Mouse (Mus musculus) cerebellum, postnatal 4 days (tissue): Measurements from ENCODE around the gene Ggn.
A peak's percentile ranks its signal among the peaks of the same experiment; 100 is the strongest.
"Not testable (repeated sequence)": the region's sequence is repeated elsewhere in the genome, so short reads cannot be mapped to it uniquely, and the experiment has no call there.

ENCODE experiments used
- DNase-seq, 2 experiments: peaks; one replicate each; pipeline ENCODE4 v3.0.0; 2022; ENCODE audit warnings: low spot score in 2 of 2, mixed read lengths in 1 of 2

The Ggn gene

DNA sequence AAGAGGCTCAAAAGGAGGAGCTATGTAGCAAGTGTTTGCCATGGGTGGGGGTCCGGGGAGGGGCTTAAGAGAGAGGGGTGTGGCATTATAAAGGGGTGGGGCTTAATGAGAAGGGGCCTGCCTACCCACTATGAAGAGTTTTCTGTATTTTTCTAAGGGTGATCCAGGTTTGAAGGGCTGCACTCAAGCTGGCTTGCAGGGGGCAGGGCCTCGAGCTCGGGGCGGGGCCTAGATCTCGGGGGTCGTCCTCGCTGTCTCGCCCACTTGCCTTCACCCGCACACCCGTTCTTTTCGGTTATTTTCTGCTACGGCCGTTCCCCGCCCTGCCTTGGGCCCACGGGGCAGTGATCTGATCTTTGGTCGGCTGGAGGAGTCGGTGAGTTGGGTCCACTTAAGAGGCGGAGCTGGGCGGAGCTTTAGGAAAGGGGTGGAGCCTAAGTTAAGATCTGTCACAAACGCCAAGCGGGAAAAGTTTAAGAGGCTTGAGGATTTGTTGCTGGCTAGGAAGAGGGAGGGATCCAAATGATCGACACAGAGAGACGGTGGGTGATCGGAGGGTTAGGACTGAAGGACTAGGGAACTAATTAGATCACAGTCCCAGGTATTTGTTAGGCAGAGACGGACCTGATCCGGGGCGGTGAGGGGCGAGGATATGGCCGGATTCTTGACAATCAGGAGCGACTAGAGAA lies at the start of gene Ggn, which contains the start of gene Spred3:
Gene Ggn, plus strand, starts transcription at position 145 of the 689 bp plus-strand sequence.
Gene Spred3, minus strand, starts transcription at position 346 of the 689 bp plus-strand sequence.
- peak in 1 of 2 experiments; percentile 51 for DNase-seq

DNA sequence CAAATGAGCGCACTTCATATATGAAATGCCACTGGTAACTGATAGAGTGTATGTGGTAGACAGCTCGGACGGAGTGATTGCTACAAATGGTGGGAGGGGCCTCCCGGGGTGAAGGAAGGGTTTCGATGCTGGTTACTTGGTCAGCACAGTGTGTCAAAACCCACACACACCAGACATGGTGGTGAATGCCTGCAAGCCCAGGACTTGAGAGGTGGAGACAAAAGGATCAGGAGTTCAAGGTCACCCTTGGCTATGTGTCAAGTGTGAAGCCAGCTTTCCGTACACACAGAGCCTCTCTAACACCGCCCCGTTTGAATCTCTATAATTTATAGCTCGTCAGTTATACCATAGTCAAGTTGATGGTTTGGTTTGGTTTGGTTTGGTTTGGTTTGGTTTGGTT lies 47.2 kb upstream of the Ggn start:
- no peak for DNase-seq

DNA sequence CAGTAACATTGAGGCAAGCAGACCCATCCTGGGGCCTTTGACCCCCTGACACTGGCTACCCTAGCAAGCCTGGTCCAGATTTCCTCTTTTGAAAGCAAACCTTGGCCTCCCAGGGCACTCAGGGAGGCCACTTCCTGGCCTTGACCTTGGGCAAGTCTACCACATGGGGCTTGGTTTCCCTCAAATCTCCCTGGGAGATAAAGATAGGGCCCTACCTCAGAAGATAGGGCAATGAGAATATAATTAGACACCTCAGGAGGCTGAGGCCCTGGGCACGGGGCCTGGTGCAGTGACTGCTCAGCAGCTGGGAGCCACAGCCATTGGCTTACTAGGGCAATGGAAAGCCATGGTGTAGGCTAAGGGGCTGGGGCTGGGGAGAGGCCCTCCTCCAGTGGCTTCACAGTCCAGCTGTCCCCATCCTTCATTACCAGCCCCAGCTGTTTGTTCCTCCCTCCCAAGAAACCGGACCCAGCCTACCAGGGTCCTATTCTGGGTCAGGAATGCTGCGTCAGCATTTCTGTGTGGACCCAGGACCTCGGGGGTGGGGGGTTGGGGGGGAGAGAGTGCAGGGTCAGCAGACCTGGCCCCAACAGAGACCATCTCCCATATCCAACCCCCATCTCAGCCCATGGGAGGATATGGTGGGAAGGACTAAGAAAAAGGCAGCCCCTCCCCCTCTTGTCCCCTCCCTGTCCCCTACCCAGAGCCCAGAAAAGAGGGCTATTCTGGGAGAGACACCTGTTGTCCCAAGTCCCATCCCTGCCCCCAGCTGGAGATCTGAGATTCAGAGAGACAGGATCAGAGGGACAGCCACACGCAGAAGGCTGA lies 46.3 kb upstream of the Ggn start:
- no peak for DNase-seq

DNA sequence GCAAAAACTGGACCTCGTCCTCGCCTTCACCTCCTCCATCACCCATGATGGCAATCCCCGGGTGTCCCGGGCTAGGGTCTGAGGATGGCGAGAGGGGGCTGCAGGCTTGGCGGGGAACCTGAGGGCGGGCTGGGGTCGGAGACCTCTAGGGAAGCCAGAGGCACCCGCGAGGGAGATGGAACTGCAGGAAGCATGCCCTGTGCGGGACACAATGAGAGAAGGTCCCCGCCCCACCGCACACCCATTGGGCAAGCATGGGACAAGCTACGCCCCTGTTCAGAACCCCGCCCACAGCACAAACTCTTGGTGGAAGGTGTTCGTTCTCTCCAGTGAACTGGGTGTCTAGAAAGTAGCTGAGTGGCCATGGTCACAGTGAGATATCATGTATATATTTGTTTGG lies 45.0 kb upstream of the Ggn start, which contains the start of gene Ryr1:
Gene Ryr1, minus strand, starts transcription at position 210 of the 400 bp plus-strand sequence.
- DNase-seq = peak in 1 of 2 experiments; percentile 14

DNA sequence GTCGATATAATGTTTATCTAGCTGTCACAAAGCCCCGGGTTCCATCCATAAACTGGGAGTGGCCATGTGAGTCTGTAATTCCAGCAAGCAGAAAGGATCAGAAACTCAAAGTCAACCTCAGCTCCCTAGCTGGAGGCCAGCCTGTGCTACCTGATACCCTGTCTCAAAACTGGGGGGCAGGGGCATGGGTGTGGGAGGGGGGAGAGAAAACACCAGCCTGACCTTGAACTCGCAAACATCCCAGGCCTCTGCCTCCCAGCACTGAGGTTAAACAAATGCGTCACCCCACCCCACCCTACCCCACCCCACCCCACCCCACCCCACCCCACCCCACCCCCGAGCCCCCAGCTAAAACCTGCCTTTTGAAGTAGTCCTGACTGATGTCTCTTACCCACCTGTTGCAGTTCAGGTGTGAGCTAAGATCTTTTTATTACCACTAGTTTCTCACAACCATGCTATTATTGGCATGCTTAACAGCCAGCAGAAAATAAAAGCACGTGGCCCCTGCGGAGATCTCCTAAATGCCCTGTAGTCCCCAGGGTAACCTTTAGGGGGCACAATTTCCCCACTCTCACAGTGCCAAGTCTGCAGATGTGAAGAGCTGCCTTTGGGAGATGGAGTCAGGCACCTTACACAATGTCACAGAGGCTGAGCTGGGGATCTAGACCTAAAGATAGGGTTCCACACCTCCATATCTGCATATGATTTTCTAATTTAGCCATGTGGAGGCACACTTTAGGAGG lies 43.7 kb upstream of the Ggn start:
- DNase-seq = no peak

DNA sequence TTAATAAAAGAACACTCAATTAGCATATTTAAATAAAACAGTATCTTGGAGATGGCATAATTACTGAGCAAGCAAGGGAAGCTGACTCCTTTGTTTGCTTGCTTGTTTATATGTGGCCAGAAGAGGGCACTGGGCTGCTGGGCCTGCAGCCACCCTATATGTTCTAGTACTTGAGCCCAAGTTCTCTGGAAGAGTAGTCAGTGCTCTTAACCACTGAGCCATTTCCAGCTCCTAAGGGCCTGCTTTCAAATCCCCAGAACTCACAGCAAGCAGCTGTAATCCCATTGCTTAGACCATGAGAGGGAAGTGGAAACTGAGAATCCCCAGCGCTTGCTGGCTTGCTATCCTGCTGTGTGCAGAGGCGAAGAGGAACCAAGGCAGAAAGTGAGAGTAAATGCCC lies 41.3 kb upstream of the Ggn start:
- DNase-seq = no peak

DNA sequence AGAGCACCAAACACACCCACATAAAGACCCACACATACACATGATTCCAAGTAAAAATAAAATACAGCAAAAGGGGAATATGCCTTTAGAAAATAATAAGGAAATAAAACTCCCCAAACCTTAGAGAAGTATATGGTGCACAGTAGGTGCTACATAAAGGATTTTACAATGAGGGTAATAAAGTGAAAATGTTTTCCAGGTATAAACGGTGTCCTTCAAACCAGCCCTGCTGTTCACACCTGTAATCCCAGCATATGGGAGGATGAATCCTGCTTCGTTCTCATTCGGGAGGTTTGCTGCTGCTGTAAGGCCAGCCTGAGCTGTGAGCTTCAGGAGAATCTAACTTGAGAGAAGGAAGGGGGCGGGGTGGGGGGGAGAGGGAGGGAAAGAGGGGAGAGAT lies 35.8 kb upstream of the Ggn start:
- no peak for DNase-seq

GRCm38 (mm10) chr7:29134693-29135386 lies 35.2 kb upstream of the Ggn start, which contains the start of gene Rasgrp4:
Gene Rasgrp4, plus strand, starts transcription at chr7:29134851.
- DNase-seq = no peak

DNA sequence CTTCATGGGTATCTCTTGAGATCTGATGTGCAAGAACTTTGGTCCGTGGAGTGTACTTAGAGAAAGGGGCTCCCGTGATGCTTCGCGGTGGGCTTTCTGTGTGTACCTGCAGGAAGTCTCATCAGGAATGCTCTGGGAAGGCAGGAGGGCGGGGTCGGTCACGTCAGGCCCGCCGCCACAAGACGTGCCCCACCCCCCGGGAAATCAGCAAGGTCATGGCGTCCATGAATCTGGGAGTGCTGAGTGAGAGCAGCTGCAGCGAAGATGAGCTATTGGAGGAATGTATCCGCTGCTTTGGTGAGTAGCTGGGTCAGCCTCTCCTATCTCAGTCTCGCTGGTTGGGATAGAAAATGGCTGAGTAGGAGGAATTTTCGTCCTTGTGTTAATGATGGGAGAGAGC lies 32.6 kb upstream of the Ggn start:
- DNase-seq = no peak

DNA sequence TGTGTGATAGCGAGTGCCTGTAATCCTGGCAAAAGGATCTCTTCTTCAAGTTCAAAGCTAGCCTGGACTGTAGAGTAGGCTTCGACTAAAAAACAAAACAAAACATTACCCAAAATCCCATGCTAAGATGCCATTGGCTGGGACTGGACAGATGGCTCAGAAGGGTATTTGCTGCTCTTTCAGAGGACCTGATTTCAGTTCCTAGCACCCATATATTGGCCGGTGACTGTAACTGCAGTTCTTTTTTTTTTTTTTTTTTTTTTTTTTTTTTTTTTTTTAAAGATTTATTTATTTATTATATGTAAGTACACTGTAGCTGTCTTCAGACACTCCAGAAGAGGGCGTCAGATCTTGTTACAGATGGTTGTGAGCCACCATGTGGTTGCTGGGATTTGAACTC lies 30.8 kb upstream of the Ggn start:
- DNase-seq = not testable (repeated sequence)

DNA sequence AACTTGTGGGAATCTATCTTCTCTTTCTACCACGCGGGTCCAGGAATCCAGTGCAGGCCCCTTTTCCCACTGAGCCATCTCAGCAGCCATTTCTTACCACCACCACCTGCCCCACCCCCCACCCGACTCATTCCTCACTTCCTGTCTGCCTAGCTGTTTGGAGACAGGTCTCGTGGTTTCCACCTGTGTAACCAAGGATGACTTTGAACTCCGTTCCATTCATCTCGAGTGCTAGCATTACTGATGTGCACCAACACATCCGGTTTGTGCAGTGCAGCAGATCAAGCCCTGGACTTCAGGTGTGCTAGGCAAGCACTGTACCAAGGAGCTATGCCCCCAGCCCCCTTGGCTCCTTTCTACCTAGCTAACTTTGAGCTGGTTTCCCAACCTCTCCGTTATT lies 28.6 kb upstream of the Ggn start:
- no peak for DNase-seq

GRCm38 (mm10) chr7:29144006-29144405 lies 26.0 kb upstream of the Ggn start:
- DNase-seq = no peak

DNA sequence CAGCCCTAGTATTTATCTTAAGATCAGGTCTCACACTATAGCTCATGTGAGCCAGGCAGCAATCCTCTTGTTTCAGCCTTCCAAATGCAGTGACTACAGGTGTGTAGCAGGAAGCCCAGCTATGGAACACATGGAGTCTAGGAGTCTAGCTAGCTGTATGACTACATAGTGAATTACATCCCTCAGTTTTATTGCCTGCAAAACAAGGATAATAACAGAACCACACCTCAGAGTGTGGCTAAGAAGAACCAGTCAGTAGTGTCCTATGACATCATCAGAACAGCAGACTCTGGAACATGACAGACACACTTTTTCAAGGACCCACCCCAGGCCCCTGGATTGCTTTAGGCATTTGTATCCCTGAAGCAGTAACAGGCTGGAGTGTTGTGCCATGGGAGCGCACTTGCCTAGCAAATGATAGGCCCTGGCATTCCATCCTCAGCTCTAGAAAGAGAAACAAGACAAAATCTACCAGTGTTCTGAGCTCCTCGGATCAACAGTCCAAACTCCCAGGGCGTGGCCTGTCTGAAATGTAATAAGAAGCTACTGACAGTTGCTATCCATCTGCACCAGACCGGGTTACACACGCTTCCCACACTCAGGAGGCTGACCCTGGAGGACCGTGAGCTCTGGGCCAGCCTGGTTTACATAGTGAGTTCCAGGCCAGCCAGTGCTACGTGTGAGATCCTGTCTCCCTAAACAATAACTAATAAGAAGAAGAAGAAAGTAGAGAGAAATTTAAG lies 23.2 kb upstream of the Ggn start:
- no peak for DNase-seq

DNA sequence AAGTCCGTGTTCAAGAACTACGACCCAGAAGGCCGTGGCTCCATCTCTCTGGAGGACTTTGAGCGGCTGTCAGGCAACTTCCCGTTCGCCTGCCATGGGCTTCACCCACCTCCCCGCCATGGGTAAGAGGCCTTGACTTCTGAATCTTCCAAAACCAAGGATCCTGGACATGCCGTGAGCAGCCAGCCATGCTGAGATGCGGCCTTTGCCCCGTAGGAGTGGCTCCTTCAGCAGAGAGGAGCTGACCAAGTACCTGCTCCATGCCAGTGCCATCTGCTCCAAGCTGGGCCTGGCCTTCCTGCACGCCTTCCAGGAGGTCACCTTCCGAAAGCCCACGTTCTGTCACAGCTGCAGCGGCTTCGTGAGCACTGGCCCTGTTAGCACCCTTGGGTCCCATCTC lies 21.2 kb upstream of the Ggn start:
- DNase-seq = no peak

- DNase-seq = no peak
These were observed 18.5 kb upstream of the Ggn start for GRCm38 (mm10) chr7:29151486-29151885.

DNA sequence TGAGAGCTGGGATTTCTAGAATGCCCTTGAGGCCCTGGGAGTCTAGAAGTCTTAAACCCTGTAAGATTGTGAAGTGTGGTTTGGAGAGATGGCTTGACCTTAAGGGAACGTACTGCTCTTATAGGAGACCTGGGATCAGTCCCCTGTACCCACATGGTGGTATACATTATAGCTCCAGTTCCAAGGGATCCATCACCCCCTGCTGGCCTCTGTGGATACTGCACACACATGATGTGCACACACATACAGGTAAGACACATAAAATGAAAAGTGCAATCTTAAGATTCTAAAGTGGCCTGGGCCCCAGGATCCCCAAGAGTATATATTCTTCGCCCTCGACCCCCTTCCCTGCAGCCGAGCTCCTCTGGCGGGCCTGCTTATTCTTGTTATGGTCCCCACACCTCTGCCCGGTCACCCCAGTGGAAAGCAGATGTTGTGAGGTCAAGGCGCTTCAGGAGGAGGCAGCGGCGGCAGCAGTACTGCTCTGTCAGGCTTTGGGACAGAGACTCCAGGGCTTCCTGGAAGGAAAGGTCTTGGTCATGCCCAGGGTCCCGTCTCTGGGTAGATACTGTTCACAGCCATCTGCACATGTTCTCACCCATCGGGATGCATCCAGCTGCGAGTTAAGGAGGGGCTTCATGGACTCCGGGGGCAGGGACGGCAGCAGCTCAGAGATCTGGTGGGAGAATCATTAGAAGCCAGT lies 15.8 kb upstream of the Ggn start:
- no peak for DNase-seq

GRCm38 (mm10) chr7:29155196-29155837 lies 14.7 kb upstream of the Ggn start:
- DNase-seq = peak; percentile 66 to 84

DNA sequence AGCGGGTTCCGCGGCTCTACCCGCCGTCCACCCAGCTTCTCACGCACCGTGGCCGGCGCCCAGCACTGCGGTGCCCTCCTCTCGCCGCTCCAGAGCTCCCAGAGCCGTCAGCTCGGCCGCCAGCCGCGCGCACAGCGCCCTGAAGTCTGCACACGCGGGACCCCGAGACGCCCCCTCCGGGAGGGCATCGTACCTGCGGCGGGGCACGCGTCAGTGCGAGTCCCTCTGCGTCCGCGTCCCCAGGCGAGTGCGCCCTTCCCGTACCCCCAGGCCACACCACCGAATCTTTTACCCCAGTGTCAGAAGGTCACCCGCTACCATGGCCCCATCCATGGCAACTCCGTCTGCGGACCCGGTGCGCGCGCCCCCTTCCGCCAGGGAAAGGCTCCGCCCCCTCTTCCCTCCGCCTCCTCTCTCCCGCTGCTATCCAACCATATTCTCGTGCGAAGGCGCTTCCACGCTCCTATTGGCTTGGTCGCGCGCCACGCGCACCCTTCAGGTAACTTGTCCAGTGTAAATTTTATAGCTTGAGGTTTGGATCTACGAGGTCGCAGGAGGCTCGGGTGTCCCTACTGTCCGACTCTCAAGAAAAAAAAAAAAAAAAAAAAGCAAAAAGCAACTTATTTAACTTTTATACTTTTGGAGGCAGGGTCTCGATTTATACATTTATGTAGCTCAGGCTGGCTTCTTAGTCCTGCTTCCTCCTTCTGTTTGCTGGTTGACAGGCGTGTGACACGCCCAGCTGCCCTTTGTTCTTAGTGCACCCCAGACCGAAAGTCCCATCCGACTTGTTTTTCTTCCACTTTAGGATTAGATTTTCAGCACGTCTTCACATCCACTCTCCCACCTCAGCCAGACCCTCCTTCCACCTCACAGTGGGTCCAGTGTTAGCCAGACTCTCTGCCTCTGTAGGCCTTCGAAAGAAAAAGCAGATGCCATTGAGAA lies 13.9 kb upstream of the Ggn start, which contains the start of gene Fam98c:
Gene Fam98c, minus strand, starts transcription at position 397 of the 945 bp plus-strand sequence.
- peak; percentile 55 to 82 for DNase-seq
